Mouse (Mus musculus): ENCODE results near the gene Polr3gl. TPM values are rescaled to one million over a fixed set of nuclear protein-coding genes. Genes with fewer than 3 reads are reported as not detected.
A peak's percentile ranks its signal among the peaks of the same experiment; 100 is the strongest.

Polr3gl gene
- total RNA-seq, 2 experiments from 2014 or later = 23.8 to 29.7 TPM

DNA sequence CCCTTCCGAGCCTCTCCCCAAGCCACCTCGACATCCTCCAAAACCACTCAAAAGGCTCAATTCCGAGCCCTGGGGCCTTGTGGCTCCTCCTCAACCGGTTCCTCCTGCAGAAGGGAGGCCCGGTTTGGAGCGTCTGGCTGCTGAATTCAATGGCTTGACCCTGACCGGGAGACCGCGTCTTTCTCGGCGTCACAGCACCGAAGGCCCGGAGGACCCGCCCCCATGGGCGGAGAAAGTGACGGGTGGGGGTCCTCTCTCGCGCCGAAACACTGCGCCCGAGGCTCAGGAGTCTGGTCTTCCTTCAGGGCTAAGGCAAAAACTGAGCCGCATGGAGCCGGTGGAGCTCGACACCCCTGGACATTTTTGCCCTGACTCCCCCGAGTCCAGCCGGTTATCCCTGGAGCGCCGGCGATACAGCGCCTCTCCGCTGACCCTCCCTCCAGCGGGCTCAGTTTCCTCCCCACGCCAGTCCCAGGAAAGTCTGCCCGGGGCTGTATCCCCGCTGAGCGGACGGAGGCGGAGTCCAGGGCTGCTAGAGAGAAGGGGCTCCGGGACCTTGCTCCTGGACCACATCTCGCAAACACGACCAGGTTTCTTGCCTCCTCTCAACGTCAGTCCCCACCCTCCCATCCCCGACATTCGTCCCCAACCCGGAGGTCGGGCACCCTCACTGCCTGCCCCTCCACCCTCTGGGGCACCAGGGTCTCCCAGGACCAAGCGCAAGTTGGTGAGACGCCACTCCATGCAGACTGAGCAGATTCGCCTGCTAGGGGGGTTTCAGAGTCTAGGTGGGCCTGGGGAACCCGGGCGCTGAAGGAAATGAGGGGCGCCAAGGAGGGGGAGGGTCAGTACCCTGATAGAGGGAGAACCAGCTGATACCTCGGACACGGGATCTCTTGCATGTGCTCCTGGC is 4.4 kb upstream of the Polr3gl start:
- peak; percentile 53 for DNase-seq (ENCODE audit: extremely low spot score in 1 of 2, low spot score in 1 of 2)

DNA sequence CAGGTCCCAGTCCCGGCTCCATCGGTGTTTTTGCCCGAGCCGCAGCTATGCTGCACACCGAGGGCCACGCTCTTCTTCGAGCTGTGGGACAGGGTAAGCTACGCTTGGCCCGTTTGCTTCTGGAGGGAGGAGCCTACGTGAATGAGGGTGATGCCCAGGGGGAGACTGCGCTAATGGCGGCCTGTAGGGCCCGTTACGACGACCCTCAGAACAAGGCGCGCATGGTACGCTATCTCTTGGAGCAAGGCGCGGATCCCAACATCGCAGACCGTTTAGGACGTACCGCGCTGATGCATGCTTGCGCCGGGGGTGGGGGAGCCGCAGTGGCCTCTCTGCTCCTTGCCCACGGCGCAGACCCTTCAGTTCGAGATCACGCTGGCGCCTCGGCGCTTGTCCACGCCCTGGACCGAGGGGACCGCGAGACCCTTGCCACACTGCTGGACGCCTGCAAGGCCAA is 3.5 kb upstream of the Polr3gl start:
- peak; percentile 27 to 47 for DNase-seq (ENCODE audit: extremely low spot score in 1 of 2, low spot score in 1 of 2)

DNA sequence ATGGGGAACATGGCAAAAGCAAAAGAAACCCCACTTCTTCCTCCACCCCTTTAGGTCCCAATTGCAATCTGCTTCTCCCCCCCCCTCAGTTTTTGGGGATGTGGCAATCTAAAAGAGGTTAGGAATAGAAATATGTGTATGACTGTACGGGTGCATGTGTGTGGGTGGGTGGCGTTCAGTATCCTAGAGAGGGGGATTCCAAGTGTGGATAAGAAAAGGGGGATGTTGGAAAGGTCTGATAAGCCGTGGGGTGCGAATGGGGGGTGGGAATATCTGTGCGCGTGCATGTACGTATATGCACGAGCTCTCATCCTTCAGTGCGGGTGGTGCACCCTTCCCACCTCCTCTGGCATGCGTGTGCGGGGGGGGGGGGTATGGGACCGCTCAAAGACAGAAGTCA is 2.9 kb upstream of the Polr3gl start:
- no peak for DNase-seq (ENCODE audit: extremely low spot score in 1 of 2, low spot score in 1 of 2)

- DNase-seq (ENCODE audit: extremely low spot score in 1 of 2, low spot score in 1 of 2) = peak; percentile 62 to 69
Measured at GRCm38 (mm10) chr3:96596228-96596707, 2.3 kb upstream of the Polr3gl start, which contains the start of gene Ankrd34a. Gene Ankrd34a, plus strand, starts transcription at chr3:96596636.

- DNase-seq (ENCODE audit: extremely low spot score in 1 of 2, low spot score in 1 of 2) = peak in 1 of 2 experiments; percentile 30
Measured at GRCm38 (mm10) chr3:96595661-96596060, 1.7 kb upstream of the Polr3gl start.

GRCm38 (mm10) chr3:96594851-96595250 is 870 bp upstream of the Polr3gl start:
- no peak for DNase-seq (ENCODE audit: extremely low spot score in 1 of 2, low spot score in 1 of 2)

- DNase-seq (ENCODE audit: extremely low spot score in 1 of 2, low spot score in 1 of 2) = no peak
Measured at GRCm38 (mm10) chr3:96593374-96593773, 607 bp downstream of the Polr3gl start.

DNA sequence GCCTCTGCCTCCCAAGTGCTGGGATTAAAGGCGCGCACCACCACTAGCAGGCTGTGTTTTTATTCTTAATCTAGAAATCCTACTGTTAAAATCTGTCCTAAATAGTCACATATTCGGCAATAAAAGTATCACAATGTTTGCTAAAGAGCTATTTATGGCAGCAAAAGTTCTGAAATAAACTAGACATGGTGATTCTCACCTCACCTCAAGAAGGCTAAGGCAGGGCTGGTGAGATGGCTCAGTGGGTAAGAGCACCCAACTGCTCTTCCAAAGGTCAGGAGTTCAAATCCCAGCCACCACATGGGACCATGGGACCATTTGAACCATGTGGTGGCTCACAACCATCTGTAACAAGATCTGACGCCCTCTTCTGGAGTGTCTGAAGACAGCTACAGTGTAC is 3.3 kb downstream of the Polr3gl start:
- DNase-seq (ENCODE audit: extremely low spot score in 1 of 2, low spot score in 1 of 2) = no peak

DNA sequence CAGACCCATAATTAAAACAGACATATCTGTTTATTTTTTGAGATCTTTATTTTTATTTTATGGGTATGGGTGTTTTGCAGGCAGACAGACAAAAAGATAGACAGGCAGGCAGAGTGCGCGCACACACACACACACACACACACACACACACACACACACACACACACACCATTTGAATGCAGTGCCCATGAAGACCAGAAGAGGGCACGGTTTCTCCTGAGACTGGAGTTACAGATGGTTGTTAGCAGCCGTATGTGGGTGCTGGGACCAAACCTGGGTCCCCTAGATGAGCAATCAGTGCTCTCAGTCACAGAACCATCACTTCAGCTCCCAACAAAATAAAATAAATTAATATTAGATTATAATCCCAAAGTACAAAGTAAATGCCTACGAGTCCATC is 10.6 kb downstream of the Polr3gl start:
- no peak for DNase-seq (ENCODE audit: extremely low spot score in 1 of 2, low spot score in 1 of 2)

DNA sequence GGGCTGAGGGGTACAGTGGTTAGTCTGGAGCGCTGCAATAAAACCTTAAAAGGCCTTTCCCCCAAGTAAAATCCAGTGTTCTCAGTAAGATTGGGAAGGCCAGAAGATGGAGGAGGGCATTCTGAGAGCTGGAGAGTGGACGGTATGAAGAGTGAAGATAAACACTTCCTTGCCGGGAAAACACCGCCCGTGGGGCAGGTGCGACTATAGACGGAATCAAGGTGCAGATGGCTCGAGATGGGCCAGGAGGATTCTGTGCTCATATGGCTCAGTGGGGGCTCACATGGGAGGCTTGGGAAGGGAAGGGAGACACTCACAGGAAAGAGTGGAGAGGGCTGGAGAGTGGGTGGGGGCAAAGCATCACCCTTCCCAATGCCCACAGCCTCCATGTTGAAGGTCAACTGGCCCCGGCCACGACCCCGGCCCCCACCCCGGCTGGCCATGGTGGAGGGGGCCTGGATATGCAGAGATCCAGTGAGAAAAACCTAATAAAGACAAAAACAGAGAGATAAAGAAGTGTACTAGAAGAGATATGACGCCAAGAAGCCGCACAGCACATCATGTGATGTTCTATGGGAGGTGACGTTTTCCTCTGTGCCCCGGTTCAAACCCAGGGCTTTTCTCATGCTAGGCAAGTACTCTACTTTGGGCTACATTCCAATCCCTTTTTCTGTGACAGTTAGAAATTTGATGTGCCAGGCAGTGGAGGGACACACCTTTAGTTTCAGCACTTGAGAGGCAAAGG is 12.0 kb downstream of the Polr3gl start:
- DNase-seq (ENCODE audit: extremely low spot score in 1 of 2, low spot score in 1 of 2) = no peak

- DNase-seq (ENCODE audit: extremely low spot score in 1 of 2, low spot score in 1 of 2) = no peak
Measured at GRCm38 (mm10) chr3:96581141-96581540, 12.8 kb downstream of the Polr3gl start.

DNA sequence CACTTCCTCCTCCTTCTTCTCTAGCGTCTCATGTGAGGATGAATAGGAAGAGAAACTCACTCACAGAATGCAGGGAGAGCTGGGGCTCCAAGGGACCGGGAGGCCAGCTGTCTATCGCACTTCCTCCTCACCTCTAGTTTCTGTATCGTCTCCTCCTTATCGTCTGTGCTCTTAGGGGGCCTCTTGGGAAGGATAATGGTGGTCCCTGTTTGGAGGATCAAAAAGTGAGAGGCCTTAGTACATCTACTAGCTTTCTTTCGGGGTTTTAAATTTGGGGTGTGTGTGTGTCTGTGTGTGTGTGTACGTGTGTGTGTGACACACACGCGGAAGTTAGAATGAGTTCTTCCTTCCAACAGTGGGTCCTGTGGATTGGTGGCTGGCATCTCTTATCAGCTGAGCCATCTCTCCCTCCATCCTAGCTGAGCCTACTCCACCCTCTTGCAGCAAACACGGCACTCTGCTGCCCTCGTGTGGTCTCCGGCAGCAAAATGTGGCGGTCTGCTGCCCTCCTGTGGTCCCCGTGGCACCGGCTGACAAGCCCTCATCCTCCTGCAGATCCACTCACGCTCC is 14.0 kb downstream of the Polr3gl start:
- peak; percentile 86 to 93 for DNase-seq (ENCODE audit: extremely low spot score in 1 of 2, low spot score in 1 of 2)

- DNase-seq (ENCODE audit: extremely low spot score in 1 of 2, low spot score in 1 of 2) = no peak
Measured at GRCm38 (mm10) chr3:96579239-96579750, 14.7 kb downstream of the Polr3gl start.

- no peak for DNase-seq (ENCODE audit: extremely low spot score in 1 of 2, low spot score in 1 of 2)
Measured at GRCm38 (mm10) chr3:96578561-96579238, 15.3 kb downstream of the Polr3gl start.

GRCm38 (mm10) chr3:96577566-96577965 is 16.4 kb downstream of the Polr3gl start:
- DNase-seq (ENCODE audit: extremely low spot score in 1 of 2, low spot score in 1 of 2) = no peak

GRCm38 (mm10) chr3:96576690-96577541 is 17.1 kb downstream of the Polr3gl start, which contains the start of gene Gm16253:
Gene Gm16253, plus strand, starts transcription at chr3:96576984.
- DNase-seq (ENCODE audit: extremely low spot score in 1 of 2, low spot score in 1 of 2) = peak; percentile 40 to 48

DNA sequence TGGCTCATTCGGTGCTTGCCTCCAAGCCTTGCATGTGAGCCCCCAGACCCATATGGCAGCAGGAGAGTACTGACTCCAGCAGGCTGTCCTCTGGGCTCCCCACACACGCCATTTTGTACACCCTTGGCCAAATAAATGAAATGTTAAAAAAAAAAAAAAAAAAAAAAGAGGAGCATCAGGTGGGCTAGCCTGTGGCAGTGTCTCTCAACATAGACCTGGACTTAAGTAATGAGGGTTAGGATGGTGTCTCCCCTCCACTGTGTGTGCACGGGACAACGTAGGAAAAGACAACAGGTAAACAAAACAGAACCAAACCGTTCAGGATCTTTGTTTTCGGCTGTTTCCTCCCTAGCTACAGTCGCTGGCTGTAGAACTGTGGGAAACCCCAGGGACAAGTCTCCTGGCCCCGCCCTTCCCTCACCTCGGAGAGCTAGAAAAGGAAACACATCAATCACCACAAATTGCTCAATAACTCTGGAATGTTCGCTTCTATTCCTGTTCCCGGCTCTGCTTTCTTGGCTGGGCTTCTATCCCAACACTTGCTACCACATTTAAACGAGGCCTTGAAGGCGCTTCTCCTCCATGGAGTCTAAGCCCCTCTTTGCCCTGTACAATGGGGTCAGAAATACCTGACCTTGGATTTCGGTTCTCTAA is 17.8 kb downstream of the Polr3gl start:
- DNase-seq (ENCODE audit: extremely low spot score in 1 of 2, low spot score in 1 of 2) = no peak

DNA sequence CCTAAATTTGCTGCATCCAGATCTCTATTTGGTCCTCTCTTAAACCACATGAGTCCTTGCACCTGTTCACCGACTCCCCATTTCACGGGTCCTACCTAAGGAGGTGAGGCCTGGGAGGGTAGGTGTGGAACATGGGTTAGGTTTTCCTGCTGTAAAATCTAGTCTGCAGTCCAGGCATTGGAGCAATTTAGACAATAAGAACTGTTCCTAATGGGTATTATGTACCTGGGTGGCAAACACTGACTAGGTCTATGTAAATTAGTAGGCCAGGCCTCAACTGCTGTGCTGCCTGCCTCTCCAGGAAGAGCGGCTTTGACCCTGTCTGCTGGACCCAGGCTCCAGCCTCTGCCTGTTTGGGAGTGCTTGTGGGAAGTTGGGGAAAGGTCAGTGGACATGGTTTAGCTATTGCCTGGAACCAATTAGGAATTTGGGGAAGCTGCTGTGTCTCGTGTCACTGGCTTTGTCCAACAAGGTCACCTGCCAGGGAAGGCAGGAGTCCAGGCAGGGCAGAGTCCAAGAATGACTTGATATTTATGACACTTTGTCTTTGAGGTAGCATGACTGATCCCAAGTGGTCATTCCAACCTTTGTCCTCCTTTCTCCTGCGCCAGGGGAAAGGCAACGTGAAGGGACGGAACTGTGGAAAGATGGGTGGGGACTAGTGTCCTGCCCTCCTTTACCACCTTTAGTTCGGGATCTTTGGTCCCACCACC is 18.6 kb downstream of the Polr3gl start:
- DNase-seq (ENCODE audit: extremely low spot score in 1 of 2, low spot score in 1 of 2) = no peak
